Mouse (Mus musculus) kidney, postnatal 0 days (tissue): ENCODE measurements at regions not wholly inside any gene's neighbourhood (a gene's known extent, or its start where the extent isn't known, plus 50 kb on each side); places are given as distances from the start of the nearest gene placed in this dataset.

Experiments
- ATAC-seq: fragments of 200-750 bp; cut with Nextera tagmentation; replicated peaks from 2 replicates; pipeline ENCODE4 v1.8.0; 2017; ENCODE audit warnings: low read depth, moderate number of reproducible peaks, moderate TSS enrichment, moderate library complexity; ENCODE audit not compliant: low FRiP score
- DNase-seq: peaks from one replicate; pipeline ENCODE4 v3.0.0-alpha.2; 2016; ENCODE audit warnings: low spot score
- H3K27ac ChIP-seq: fragments of 300-500 bp; sonication (generic); 2 replicates; pipeline ENCODE4 v1.5.1; 2014; ENCODE audit warnings: mild to moderate bottlenecking
- H3K27me3 ChIP-seq: fragments of 300-500 bp; sonication (generic); 2 replicates; pipeline ENCODE4 v1.6.1; 2014; ENCODE audit warnings: low read length, mixed read lengths; ENCODE audit not compliant: insufficient read depth
- H3K36me3 ChIP-seq: fragments of 300-500 bp; sonication (generic); 2 replicates; pipeline ENCODE4 v1.6.1; 2014; ENCODE audit warnings: low read length, mixed read lengths; ENCODE audit not compliant: insufficient read depth
- H3K4me1 ChIP-seq: fragments of 300-500 bp; sonication (generic); replicated peaks from 2 replicates; pipeline ENCODE4 v1.6.1; 2014; ENCODE audit warnings: antibody characterized with exemption, low read length, mixed read lengths; ENCODE audit not compliant: insufficient read depth
- H3K4me2 ChIP-seq: fragments of 300-500 bp; sonication (generic); 2 replicates; pipeline ENCODE4 v1.6.1; 2014; ENCODE audit warnings: mild to moderate bottlenecking, low read length, moderate library complexity, mixed read lengths
- H3K4me3 ChIP-seq: fragments of 300-500 bp; sonication (generic); replicated peaks from 2 replicates; pipeline ENCODE4 v1.5.1; 2014; ENCODE audit warnings: low read depth, low read length
- H3K9ac ChIP-seq: fragments of 300-500 bp; sonication (generic); 2 replicates; pipeline ENCODE4 v1.6.1; 2014; ENCODE audit warnings: low read depth, low read length
- H3K9me3 ChIP-seq: fragments of 300-500 bp; sonication (generic); replicated peaks from 2 replicates; pipeline ENCODE4 v1.6.1; 2016; ENCODE audit warnings: low read length, inconsistent platforms, mixed read lengths
- CTCF ChIP-seq: IDR thresholded peaks from 2 replicates; pipeline ENCODE4 v1.5.1; 2016; ENCODE audit warnings: antibody characterized with exemption, low read depth, mild to moderate bottlenecking, moderate library complexity
- WGBS: fragments of 180-500 bp; shearing (Covaris S2); extraction: QIAGEN DNeasy Blood & Tissue Kit; methylation state at CpG from one replicate; pipeline ENCODE4 v1.1.7; 2014; 5-methylcytosine and 5-hydroxymethylcytosine counted together

DNA sequence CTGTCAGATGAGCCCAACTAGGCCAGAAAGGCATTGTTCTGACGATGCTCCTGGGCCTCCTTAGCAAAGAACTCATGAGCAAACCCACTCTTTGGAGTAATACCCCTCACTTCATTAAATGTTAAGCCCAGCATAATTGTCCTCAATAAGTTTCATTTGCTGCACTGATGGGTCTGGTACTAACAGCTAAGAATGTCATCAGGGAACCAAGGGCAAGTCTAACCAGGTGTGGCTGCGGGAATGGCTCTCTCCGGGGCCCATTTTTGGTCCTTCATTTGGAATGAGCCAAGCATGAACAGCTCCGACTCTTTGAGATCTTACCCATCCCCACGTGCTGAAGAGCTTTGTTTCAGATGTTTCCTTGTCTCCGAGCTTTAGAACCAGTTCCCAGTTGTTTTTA is 82.2 kb downstream of the Mex3b start:
- Histone ChIP-seq H3K4me2 (no peak overlapping the region), H3K36me3 (no peaks in the 10 kb centered on the region), H3K9ac (no peak overlapping the region), H3K4me3 (no peak overlapping the region), H3K27ac (no peak overlapping the region), H3K27me3 (no peaks in the 10 kb centered on the region), H3K4me1 (no peaks in the 10 kb centered on the region), H3K9me3 (no peaks in the 10 kb centered on the region)
- whole genome bisulfite sequencing = 74% methylated on average over 6 of the region's 6 CpGs
- no peak for ATAC-seq
- TF ChIP-seq CTCF = no peak
- no peak for DNase-seq

DNA sequence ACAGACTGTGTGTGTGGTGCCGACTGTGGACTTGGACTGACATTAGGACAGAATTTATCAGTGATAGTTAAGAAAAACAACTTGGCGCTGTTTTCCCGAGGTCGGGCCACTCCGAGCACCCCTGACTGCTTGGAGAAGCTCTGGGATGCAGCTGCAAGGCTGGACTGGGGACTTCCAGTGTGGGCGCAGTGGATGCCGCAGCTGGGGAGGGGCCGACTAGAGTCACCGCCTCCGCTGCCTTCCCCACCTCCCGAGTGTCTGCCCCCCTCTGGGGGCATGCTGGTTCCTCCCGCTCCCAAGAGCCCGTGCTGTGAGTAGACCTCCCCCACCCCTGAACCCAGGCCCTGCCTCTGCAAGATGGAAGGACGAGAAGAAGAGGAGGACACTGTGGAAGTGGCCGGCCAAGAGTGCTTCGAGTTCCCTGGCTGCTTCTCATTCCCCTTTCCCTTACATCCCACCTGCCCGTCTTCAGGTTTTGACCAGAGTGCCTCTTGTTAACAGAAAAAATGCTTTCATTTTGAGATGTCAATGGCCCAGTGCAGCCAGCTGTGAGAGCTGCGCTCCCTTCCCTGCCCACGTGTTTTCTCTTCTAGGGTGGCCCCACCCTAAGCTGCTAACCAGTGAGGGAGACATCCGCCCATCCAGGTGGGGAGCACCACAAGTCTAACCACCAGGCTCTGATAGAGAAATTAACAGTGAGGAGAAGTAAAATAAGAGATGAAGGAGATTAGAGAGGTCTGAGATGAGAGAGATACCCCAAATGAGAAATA is 90.3 kb downstream of the Mex3b start:
- no peak for DNase-seq
- no peaks in the 10 kb centered on the region for H3K9me3 ChIP-seq
- 63% methylated on average over 20 of the region's 20 CpGs for WGBS
- no peaks in the 10 kb centered on the region for H3K36me3 ChIP-seq
- no peak overlapping the region for H3K4me3 ChIP-seq
- H3K4me1 ChIP-seq = no peaks in the 10 kb centered on the region
- ATAC-seq = no peak
- no peak overlapping the region for H3K9ac ChIP-seq
- no peak overlapping the region for H3K4me2 ChIP-seq
- no peak for TF ChIP-seq CTCF
- no peak overlapping the region for H3K27ac ChIP-seq
- no peaks in the 10 kb centered on the region for H3K27me3 ChIP-seq

DNA sequence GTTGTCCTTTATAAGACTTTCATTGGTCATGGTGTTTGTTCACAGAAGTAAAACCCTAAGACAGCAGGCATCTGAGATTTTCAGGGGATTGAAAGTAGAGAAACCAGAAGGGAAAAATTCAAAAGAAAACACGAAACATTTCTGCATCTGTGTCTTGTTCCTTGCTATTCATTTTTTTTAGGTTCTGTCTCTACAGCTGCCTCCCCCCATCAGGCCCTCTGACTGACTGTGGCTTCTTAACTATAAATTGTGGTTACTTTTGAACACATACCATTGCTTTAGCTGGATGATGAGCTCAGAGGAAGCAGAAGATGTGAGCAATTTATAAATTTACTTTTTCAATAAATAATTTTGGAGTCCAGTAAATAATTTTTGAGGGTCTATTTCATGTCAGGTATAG is 103.5 kb downstream of the Mex3b start:
- no peaks in the 10 kb centered on the region for H3K36me3 ChIP-seq
- no peak for ATAC-seq
- no peaks in the 10 kb centered on the region for H3K27me3 ChIP-seq
- no peak overlapping the region for H3K9ac ChIP-seq
- DNase-seq = no peak
- no peaks in the 10 kb centered on the region for H3K4me1 ChIP-seq
- no peak overlapping the region for H3K4me3 ChIP-seq
- WGBS = 90% methylated on average over 1 of the region's 1 CpGs
- no peak overlapping the region for H3K4me2 ChIP-seq
- H3K27ac ChIP-seq = no peak overlapping the region
- TF ChIP-seq CTCF = no peak
- H3K9me3 ChIP-seq = no peaks in the 10 kb centered on the region

DNA sequence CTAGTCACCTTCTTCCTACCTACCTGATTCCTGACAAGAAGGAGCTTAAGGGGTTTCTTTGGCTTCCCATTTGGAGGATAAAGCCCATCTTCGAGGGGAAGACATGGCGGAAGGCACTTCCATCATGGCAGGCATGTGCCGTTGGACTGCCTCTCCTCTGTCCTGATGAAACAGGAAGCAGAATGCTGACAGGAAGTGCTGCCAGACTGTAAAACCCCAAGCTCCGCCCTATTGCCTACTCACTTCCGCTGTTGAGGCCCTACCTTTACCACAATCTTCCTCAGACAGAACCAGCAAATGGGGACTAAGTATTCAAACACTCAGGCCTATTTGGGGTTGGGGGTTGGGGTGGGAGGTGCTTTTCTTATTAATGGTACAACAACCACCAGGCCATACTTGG is 104.1 kb downstream of the Mex3b start:
- WGBS = 89% methylated on average over 5 of the region's 5 CpGs
- H3K27me3 ChIP-seq = no peaks in the 10 kb centered on the region
- DNase-seq (no peak), ATAC-seq (no peak)
- H3K27ac ChIP-seq = no peak overlapping the region
- H3K4me3 ChIP-seq = no peak overlapping the region
- TF ChIP-seq CTCF = no peak
- no peak overlapping the region for H3K4me2 ChIP-seq
- no peaks in the 10 kb centered on the region for H3K9me3 ChIP-seq
- H3K9ac ChIP-seq = no peak overlapping the region
- H3K36me3 ChIP-seq = no peaks in the 10 kb centered on the region
- H3K4me1 ChIP-seq = no peaks in the 10 kb centered on the region

DNA sequence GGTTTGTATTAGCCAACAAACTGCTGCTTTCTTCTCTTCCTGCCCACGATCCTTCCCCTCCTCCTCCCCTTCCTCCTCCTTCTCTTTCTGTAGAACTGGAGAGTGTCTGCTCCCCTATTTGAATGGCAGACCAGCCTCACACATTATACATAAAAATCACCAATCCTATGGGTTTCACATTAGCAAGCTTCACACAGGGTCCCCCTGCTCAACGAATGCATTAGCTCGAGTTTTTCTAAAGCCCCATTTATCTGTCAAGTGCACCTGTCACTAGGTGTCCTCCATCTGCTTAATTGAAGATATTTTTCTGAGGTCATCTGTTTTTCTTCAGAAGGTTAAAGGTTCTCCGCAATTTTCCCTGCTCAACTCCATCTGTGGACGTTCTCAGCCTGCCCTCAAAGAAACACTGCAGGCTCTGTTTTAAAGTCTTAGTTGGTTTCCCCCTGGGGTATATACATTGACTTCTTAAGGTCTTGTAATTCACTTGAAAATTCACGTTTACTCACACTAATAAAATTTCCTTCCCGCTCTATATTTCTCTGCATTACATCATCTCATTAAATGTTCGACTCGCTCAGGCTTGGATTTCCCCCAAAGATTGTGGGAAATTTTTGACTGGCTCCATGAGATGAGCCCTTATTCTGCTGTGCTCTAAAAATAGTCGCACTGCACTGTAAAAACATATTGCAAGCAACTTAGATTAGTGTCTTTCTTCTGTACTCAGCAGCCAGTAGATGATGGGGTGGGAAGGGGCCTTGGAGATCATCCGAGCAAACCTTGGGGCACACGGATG is 105.3 kb downstream of the Mex3b start:
- Histone ChIP-seq H3K4me1 (no peaks in the 10 kb centered on the region), H3K27me3 (no peaks in the 10 kb centered on the region), H3K4me3 (no peak overlapping the region), H3K27ac (no peak overlapping the region), H3K36me3 (no peaks in the 10 kb centered on the region), H3K9ac (no peak overlapping the region), H3K4me2 (no peak overlapping the region), H3K9me3 (no peaks in the 10 kb centered on the region)
- WGBS = 53% methylated on average over 12 of the region's 12 CpGs
- no peak for ATAC-seq
- TF ChIP-seq CTCF = no peak
- DNase-seq = peak; percentile 6

DNA sequence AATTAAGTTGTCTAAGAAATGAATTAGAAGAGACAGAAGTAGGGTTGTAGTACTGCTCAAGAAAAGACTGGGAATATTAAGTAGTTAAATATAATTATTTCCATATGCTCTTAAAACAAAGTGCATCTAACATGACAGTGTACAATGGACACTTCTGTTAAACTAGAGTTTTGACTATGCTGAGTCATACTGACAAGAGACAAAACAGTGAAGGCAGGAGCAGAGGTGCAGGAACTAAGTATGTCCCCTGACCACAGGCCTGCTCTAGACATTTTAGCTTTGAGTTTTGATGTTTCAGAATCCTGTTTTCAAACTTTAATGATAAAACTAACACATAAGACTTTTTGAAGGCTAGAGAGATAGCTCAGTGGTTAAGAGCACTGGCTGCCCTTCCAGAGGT is 123.6 kb downstream of the Mex3b start:
- no peaks in the 10 kb centered on the region for H3K36me3 ChIP-seq
- ATAC-seq (no peak), DNase-seq (no peak)
- no peak for TF ChIP-seq CTCF
- no peaks in the 10 kb centered on the region for H3K27me3 ChIP-seq
- no peak overlapping the region for H3K4me3 ChIP-seq
- no peak overlapping the region for H3K9ac ChIP-seq
- no peaks in the 10 kb centered on the region for H3K4me1 ChIP-seq
- H3K9me3 ChIP-seq = no peaks in the 10 kb centered on the region
- H3K4me2 ChIP-seq = no peak overlapping the region
- no peak overlapping the region for H3K27ac ChIP-seq
